Mouse (Mus musculus) spleen, adult 10 weeks (tissue): Measurements from ENCODE around the gene Abcb10. TPM values are rescaled to one million over a fixed set of nuclear protein-coding genes. Genes with fewer than 3 reads are reported as not detected.

Experiments
- polyA plus RNA-seq: library from polyadenylated mRNA; stranded (reverse); fragments of 350-450 nt; fragmentation: Illumina TruSeq; extraction: RNeasy Lipid Tissue Mini Kit (QIAGEN cat#74804); gene quantifications from one replicate; pipeline ENCODE4 v1.2.3, GENCODE M21; 2015; ENCODE audit warnings: low replicate concordance; ENCODE audit not compliant: insufficient read depth

Gene Abcb10
- 20.5 TPM for polyA plus RNA-seq

GRCm38 (mm10) chr8:123982826-123983400 is at the start of gene Abcb10:
Abcb10 (minus strand) TSS chr8:123983122.

DNA sequence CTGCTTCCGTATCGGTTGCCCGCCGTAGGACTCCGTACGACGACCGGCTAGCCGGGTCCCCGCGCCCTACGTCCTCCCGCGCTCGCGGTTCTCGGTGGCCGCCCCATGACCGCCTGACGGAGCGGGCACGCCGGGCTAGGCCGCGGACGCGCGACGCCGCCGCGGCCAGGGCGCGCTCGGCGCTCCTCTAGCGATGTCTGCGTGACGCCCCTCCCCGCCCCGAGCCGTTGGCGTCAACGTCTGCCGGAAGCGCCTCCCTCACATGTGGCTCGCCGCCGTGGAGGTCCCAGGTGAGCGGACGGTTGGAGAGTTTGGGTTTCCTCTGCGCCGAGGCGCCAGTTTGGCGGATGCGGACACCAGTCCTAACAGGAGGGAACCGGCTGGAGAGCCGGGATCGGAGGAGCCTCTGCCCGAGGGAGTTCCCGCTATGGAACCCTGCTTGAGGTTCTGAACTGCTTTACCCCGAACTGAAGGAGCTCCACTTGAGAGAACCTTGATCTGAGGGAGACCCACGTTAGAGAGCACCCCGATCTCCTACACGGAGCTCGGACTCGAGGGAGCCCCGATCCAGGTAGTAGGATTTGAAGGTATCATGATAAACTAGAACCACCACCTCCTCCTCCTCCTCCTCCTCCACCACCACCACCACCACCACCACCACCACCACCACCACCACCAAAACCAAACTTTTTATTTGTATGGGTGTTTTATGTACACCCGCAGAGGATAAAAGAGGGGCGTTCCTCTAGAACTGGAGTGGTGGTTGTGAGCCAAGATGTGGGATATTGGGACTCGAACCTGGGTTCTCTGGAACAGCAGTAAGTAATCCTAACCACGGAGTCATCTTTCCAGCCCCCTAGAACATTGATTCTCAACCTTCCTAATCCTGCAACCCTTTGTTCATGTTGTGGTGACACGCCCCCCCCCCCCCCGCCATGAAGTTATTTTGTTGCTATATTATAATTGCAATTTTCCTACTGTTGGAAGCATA is 38.6 kb upstream of the Abcb10 start, which contains the start of the genes Taf5l and Urb2:
Gene Taf5l, minus strand, starts transcription at position 161 of the 991 bp plus-strand sequence.
Gene Urb2, plus strand, starts transcription at position 272 of the 991 bp plus-strand sequence.

GRCm38 (mm10) chr8:123948942-123949685 is 33.8 kb downstream of the Abcb10 start, which contains the start of gene Nup133:
Nup133 (minus strand) TSS chr8:123949265.

Other genes starting within 250 kb of the Abcb10 start
- 3.2 TPM for gene Rab4a, start 177.1 kb downstream of the Abcb10 start, polyA plus RNA-seq
- gene Ccsap, start 122.9 kb downstream of the Abcb10 start, polyA plus RNA-seq = 4.6 TPM
- not detected for gene Acta1, start 88.4 kb downstream of the Abcb10 start, polyA plus RNA-seq
- 19.3 TPM for gene Nup133, start 33.9 kb downstream of the Abcb10 start, polyA plus RNA-seq
- gene Taf5l, start 38.3 kb upstream of the Abcb10 start, polyA plus RNA-seq = 24.5 TPM
- gene Urb2, start 38.4 kb upstream of the Abcb10 start, polyA plus RNA-seq = 7.2 TPM
- 16.9 TPM for gene Galnt2, start 248.3 kb upstream of the Abcb10 start, polyA plus RNA-seq